16 mouse cellular contexts compared by ENCODE assay signal in the genomic region with DNA sequence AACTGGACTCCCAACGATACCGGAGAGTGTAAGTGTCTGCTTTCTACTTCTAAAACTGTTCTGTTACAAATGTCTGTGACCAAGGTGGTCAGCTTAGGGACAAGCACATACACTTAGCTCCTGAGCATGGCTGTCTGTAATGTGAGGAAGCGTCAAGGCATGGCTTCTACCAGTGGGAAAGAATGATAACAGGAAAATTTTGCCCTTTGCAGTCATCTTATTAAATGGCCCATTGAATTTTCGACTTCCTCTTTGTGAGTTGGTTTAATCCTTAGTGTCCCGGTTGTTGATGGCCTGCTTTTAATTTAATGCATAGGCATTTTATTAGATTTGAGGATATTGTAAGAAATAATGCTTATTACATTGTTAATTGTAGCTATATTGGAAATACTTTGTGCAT.
"Had no signal": no experiment of that assay in that cellular context is flagged by ENCODE, and none has a peak within 500 bp of the region (broad histone marks: within the 10 kb centered on the region; RNA-seq: fewer than 3 reads in every experiment).

No protein-coding gene starts in this region.

- H3K9me3 ChIP-seq: neural tube, embryonic 13.5 days; neural tube, embryonic 15.5 days; stomach, embryonic 15.5 days had no signal

- H3K27me3 ChIP-seq: neural tube, embryonic 13.5 days; neural tube, embryonic 15.5 days; stomach, embryonic 15.5 days had no signal

- H3K27ac ChIP-seq: neural tube, embryonic 13.5 days; neural tube, embryonic 15.5 days; stomach, embryonic 15.5 days; stomach, postnatal 0 days had no signal

- H3K4me3 ChIP-seq: neural tube, embryonic 13.5 days; neural tube, embryonic 15.5 days; stomach, embryonic 15.5 days had no signal

- H3K9ac ChIP-seq: neural tube, embryonic 13.5 days; neural tube, embryonic 15.5 days; stomach, embryonic 15.5 days had no signal

- H3K36me3 ChIP-seq: neural tube, embryonic 13.5 days; neural tube, embryonic 15.5 days had no signal

- H3K4me1 ChIP-seq: neural tube, embryonic 13.5 days; neural tube, embryonic 15.5 days; stomach, embryonic 15.5 days had no signal

- DNase-seq: retina, postnatal 1 day; right cerebral cortex, adult 18-20 months; right cerebral cortex, postnatal 14 days; right cerebral cortex, postnatal 25 days; right cerebral cortex, postnatal 4 days; spleen, adult 18-20 months; thymus, adult 18-20 months; thymus, adult 2 months; thymus, postnatal 14 days; thymus, postnatal 25 days; thymus, postnatal 36 days; thymus, postnatal 4 days had no signal
